Mouse (Mus musculus): ENCODE data around the gene Dupd1.

Gene Dupd1

DNA sequence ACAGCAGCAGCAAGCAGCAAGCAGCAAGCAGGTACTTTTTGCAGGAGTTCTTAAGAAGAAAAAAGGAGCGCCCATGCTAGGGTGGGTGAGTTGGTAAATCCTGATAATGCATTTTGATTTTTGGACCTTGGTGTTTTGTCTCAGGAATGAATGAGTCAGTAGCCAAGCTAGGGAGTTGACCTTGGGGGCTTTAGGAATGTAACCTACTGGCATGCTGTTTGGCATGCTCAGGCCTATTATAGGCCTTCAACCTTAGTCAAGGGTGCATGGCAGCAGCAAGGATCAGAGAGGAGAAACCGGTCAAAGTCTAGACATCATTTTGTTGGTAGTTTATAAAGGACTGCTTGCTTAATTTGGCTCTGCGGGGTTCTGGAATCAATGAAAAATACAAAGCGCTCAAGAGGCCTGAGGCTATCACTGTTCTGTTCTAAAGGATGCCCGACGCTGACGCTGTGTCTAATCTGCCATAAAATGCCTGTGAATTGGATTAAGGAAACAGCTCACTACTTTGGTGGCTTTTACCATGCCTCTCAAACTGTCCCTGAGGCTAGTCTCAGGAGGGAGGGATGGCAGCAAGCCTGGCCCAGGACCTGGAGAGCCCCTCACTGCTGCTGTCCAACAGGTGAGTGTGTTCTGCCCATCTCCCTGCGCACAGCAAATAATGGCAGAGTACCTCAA is 7.8 kb upstream of the Dupd1 start:
- DNase-seq (ENCODE audit: low read depth, low spot score), result no peak

DNA sequence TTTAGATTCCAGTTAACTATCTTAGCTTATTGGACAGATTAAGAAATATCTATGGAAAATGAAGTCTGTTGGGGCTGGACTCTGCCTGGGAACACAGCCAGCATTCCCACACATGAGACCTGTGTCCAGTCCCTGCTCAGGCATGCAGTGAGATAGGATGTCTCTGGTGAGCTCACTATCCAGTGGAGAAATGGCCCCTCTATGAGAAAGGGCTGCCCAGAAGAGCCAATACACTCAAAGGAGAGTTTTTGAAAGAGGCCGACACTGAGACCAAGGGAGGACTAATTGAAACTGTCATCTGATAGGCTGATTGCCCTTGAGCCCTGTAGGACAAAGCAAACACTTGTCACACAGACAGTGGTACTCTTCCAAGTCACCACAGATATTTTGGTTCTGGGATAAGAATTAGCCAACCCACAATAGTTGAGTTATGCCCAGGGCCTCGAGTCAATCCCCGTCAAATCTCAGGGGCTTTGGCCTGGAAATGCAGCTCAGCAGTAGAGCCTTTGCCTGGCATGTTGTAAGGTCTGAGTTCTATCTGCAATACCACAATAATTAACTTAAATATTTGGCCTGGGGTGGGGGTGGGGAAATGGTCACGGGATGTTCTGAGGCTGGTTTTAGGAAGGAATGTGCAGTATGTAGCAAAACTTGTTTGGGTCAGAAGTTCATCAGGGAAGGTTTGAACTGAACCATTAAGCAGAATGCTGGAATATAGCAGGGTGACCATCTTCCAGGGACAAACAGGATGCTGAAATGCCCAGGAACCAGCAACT is 6.2 kb upstream of the Dupd1 start:
- DNase-seq (ENCODE audit: low read depth, low spot score), result no peak

DNA sequence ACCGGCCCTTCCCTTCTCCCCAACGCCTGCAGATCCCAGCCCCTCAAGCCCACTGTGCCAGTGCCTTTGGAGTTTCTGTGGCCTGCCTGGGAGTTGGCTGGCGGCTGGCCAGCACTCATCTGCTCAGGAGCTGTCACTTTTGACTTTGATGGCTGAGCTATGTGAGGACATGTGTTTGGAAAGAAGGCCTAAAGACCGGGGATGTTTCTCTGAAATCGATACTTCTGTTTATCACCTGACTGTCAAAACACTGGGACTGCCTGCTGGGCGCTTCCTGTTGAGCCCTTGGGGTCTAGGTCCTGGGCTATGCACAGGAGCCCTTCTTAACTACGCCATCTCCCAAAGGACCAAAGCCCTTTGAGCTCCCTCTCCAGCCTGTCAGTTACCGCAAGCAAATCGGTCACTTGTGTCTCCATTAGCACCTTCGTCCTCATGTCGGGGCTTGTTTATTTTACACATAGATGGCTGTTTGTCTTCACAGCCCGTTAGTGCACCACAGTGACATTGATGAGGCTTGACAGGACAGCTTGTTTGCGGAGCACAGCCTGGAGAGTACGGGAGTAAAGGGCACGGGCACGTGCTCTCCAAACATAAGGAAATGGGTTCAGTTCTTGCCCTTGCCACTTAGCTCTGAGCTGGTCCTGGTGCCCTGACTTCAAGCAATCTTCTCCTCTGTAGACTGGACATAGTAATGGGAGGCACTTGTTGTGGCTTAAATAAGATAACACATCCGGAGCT is 5.4 kb upstream of the Dupd1 start:
- no peak for DNase-seq (ENCODE audit: low read depth, low spot score)

DNA sequence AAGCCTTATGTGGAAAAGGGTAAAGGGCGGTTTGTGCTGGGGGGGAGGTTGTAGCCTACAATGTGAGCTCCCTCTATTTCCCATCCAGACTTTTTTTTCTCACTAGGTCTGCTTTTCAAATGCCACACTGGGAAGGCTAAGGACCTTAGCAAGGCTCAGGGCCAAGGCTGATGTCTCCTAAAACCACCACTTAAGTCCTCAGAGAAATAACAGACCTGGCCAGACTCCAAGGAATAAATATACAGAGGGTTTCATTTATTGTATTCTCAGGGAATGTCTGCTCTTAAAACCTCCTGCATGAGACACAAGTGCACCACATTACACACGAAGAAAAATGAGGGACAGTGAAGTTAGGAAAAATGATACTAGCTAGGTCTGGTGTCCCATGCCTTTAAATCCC is 3.1 kb downstream of the Dupd1 start:
- DNase-seq (ENCODE audit: low read depth, low spot score), result no peak

DNA sequence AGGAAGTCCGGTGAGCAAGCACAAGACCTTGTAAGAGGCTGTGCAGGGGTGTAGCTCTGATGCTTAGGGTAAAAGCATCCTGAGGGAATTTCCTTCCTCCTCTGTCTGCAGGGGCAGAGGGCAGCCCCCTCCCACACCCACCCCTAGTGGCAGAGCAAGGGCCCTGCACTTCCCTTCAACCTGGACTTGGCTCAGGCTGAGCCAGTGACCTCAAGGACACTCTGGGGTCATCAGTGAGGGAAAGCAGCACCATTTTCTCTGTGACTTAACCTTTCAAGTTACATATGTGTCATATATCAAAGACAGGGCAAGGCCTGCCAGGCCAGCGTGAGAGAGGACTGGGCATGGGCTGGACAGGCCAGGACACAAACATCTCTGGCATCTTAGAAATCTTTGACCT is 4.8 kb downstream of the Dupd1 start:
- DNase-seq (ENCODE audit: low read depth, low spot score), result no peak

DNA sequence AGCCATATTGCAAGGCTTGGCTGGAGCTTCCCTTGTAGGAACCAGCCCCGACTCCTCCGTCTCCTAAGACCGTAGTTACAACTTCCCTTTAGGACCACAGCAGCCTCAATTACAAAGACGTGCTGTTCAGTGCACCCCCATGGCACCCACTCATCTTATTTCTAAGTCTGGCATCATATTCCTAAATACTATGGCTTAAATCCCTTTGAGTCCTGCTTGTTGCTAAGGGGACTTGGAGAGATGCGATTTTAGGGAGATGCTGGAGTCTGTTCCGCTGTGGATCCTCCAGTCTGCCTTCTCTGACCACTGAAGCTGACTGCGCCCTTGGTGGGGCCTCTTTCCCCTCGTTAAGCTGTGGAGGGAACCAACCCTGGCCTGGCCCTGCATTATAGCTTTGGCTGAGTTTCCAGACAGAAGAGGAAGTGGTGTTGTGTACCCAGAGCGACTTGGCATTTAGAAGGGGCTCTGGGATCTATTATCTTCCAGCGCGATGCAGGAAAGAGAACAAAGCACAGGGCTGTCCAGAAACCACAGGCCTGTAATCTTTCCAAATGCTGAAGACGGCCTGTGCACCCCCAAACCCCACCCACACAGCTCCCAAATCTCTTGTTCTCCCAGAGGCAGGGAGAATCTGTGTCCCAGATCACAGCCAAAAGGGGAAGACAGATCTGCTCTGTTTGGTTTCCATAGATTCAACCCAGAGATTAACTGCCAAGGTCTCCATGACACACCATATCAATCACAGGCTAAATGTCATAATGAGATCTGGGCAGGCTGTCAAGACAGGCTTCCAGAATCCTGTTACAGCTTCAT is 7.4 kb downstream of the Dupd1 start:
- DNase-seq (ENCODE audit: low read depth, low spot score), result no peak

DNA sequence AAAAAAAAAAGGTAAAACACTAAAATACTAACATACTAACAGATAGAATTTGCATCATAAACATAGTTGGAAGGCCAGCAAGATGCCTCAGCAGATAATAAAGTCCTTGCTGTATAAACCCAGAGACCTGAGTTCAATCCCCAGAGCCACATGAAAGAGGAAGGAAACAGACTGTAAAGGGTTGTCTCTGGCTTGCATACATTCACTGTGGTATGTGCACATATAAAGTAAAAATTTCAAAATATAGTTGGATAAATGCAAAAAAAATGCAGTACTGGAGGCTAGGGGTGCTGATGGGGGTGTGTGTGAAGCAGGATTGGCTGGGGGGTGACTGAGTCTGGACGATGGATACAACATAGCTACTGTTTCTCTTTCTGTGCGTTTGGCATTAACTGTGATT is 8.9 kb downstream of the Dupd1 start:
- no peak for DNase-seq (ENCODE audit: low read depth, low spot score)

DNA sequence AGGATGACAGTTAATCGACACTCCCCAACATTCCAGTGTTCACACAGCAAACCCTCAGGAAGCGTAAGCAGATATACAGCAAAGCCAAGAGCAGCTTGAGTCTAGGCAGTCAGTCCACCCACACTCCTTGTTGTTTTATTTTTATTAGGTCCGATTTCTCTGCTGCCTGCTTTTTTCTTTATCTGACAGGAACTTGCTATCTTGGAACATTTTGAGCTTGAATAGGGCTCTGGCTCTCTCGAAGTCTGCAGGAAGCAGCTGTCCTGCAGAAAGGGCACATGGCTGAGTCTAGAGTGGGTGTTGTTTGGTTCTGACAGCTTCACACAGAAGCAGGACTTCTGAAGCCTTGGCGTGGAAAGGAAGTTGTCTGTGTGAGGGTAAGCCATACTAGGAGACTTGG is 11.1 kb downstream of the Dupd1 start:
- no peak for DNase-seq (ENCODE audit: low read depth, low spot score)

DNA sequence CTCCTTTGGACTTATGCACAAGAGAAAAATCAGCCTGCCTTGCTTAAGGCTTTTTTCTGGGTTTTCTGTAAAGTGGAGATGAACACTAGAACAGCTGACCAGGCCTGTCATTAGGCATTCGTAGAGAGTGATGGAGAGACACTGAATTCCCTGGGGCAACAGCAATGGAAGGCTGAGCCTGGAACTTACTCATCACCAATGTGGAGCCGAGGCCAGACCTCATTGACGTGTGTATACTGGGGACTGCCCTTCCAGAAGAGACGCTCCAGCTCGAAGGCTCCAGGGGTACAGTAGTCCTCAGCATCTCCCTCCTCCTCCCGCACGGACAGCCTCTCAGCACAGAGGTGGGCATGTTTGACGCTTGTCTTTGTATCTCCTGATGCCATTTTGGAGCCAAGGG is 11.7 kb downstream of the Dupd1 start:
- no peak for DNase-seq (ENCODE audit: low read depth, low spot score)

DNA sequence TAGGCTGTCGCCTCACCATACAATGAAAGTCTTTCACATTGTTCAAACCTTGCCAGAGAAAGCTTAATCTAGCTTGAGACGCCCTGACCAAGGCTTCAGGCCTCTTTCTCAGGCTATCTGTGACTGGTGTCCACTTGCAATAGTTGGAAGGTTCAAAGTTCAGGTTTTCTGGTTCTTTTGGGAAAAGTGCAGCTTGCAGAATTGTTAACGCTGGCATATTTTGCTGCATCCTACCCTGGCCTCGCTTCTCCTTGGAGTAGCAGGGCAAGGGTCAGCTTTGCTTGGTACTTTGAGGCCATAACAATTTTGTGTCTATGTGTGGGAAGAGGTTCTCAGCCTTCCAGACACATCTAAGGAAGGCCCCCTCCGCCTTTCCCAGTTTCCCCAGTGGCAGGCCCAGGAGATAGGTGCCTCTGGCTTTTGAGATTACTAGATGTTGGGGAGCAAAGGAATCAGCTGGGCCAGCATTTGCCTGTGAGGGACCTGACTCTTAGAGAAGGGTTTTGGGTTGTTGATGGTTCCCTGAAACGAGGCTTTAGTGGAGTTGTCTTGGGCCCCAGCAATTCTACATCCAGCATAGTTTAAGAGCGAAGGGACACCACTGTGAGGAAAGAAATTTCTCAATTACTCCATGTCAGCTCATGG is 18.1 kb downstream of the Dupd1 start:
- no peak for DNase-seq (ENCODE audit: low read depth, low spot score)

DNA sequence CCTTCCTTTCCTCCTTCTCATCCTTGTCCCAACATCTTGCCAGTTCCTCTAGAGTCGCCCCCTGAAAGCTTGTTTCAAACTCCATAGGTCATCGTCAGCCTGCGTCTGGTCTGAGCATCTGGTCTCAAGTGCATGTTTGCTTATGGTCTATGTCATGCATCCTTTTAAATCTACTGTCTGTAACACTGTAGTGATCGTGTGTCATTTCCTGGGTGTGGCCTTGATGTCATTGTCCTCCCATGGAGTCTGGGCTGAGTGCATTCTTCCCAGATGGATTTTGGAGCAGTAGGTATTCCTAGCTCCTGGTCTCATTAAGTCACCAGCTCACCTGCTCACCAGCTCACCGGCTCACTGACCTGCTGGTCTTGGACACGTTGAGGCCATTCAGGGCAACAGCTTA is 19.4 kb downstream of the Dupd1 start:
- DNase-seq (ENCODE audit: low read depth, low spot score), result no peak

DNA sequence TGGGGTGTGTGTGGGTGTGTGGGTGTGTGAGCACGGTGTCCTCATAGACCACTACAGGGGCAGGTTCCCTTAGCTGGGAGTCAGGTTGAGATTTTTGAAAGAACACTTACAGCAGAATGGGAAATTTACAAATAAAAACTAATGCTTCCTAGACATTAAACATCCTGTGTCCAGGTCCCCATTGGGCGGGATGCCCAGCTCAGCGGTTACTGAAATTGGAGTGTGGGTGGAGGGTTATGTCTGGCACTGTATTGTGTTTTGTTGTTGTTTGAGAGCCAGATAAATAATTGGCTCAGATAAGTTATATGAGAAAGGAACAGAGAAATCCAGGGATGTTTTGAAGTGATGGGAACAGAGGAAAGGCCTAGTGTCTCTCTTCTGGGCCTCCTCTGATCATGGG is 23.3 kb downstream of the Dupd1 start:
- DNase-seq (ENCODE audit: low read depth, low spot score), result no peak

DNA sequence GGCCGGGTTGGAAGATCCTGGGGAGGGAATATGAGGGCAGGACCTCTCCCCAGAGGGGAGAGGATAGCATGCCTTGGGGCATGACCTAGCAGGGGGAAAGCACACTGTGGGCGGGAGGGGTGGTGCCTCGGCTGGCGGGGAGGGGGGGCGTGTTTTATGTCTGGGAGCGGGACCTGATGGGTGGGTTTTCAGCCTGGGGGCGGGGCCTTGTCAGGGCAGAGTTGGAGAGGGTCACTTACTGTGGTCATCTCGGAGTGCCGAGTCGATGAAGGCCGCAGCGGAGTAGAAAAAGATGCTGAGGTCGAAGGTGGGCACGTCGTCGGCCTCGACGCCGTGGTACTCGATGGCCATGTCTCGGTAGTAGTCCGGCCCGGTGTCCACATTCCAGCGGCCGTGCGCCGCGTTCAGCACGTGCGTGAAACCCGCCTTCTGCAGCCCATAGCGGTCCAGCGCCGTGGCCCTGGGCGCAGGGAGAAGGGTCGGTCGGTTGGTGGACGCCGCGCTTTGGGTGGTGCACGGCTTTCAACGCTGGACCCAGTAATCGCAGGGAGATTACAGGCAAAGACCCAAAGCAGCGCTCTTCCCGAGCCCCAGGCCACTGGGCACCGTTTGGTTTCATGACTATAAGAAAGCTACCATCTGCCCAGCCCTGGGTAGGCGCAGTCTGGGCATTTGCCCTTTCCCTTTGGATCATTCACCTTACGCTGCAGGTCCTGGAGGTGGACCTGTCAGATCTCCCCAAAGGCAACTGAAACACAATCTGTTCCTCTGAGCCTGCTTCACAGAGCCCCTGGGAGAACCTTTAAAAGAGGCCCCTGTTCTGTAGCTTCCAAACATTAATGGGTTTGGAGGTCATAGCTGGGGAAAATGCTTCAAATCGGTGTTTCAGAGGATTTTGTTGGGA is 27.7 kb downstream of the Dupd1 start:
- no peak for DNase-seq (ENCODE audit: low read depth, low spot score)

DNA sequence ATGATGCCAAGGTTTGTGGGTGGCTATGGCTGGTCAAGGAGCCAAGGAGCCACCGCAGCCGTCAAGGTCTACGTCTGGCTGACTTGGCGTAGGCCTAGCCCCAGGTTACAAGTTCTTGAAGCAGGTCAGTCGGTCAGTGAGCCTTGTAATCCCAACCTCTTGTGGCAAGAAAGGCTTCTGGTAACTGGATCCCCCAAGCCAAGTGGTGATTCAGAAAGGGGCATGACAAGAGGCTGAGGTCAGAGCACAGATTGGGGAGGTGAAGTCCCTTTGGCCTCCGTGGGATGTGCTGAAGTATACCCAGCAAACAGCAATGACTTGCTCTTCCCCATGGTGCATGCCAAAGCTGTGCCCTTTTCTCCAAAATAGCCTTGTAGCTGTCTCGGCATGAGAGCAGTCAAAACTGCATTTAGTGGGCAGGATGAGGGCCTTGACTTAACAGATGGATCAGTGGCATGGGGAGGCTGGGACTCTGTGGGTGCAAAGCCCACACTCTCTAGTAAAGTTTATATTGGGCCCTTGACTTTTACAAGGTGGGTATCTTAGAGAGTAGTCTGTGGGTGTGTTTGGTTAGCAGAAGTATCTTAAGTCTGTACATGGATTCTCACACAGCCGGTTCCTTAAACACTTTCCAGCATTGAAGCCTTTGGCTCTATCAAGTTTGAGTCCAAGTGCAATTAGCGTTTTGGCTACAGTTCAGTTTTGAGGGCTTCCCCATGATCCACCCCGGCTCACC is 28.8 kb downstream of the Dupd1 start:
- no peak for DNase-seq (ENCODE audit: low read depth, low spot score)

DNA sequence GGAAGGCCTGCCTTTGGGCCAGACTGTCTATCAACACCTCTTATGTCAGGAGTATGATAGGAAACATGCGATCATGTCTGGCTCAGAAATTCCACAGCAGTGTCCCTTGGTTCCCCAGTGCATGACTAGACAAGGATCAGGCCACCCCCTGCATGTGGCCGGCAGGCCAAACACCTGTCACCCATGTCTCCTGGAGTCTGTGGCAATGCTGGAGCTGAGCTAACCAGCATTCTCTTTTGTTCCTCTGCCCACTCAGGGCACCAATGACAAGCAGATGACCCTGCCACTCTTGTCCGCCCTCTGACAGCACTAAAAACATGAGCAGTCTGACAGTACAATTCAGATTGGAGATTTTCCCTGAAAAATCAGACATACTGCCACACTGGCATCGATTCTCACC is 30.5 kb downstream of the Dupd1 start:
- DNase-seq (ENCODE audit: low read depth, low spot score), result no peak

DNA sequence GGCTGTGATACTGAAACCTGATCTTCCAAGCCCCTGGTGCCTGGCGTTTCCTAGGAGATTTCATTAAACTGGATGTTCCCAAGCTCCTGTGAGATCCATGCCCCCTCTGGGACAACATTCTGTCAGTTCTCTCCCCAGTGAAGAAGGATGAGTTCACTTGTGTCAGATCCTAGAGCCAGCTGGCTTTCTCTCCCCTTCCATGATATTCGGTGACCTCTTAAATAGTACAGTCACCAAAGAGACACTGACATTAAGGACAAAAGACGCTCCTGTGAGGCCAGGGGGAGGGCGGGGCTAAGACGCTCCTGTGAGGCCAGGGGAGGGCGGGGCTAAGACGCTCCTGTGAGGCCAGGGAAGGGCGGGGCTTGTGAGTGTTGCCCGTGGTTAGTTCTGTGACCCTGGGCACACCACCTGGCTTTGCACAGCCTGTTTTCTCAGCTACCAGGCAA is 31.7 kb downstream of the Dupd1 start:
- no peak for DNase-seq (ENCODE audit: low read depth, low spot score)

DNA sequence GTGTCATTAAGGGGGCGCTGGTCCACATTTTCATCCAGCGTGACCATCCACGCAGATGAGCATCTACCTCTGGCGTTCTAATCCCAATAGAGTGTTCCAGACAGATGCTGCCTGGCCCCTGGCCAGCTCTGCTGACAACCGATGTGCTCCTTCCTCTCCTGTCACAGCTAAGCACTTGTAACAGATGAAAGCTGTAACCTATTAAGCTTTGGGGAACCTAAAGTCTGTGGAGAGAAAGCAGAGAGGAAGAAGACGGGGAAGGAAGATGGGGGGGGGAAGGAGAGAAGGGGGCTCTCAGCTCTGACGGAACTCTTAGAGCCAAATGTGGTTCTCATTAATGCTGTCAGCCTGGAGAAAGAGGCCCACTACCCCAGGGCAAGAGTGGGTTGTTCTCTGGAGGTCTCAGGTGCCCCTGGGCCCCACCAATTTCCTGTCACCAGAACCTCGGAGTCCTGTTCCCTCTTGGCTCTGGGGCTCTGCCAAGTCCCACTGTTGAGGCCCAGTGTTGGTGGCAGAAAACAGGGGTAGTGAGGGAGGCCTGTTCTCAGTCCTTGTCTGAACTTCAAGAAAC is 34.7 kb downstream of the Dupd1 start:
- no peak for DNase-seq (ENCODE audit: low read depth, low spot score)

DNA sequence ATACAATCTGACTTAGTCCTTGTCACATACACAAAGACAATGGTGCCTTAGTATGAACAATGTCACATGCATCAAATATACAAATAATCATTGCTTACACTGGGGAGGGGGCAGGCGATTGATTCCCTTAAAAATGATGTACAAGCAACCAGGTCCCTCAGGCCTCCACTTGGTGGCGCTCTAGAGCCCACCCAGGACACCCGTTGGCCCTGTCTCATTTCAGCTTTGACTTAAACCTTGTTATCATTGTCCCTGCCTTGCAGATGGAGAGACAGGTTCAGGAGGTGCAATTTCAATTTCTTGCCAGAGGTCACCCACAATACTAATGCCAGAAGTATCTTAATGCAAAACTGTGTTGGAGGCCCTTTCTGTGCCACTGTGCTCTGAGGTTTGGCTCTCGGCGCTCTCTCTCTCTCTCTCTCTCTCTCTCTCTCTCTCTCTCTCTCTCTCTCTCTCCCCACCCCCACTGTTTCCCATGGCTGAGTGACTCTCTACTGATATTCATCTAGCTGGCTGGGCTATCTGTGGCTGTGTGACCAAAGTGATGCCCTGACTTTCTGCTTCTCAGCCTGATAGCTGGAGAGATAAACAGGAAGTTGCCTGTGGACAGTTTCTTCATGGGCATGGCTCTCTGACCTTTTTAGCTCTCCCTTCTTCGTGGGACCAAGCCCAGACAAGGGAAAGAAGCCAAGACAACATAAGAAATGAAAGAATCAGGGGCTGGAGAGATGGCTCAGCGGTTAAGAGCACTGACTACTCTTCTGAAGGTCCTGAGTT is 35.7 kb downstream of the Dupd1 start:
- no peak for DNase-seq (ENCODE audit: low read depth, low spot score)
